Mouse (Mus musculus): ENCODE results near the gene Slc43a1.

DNA sequence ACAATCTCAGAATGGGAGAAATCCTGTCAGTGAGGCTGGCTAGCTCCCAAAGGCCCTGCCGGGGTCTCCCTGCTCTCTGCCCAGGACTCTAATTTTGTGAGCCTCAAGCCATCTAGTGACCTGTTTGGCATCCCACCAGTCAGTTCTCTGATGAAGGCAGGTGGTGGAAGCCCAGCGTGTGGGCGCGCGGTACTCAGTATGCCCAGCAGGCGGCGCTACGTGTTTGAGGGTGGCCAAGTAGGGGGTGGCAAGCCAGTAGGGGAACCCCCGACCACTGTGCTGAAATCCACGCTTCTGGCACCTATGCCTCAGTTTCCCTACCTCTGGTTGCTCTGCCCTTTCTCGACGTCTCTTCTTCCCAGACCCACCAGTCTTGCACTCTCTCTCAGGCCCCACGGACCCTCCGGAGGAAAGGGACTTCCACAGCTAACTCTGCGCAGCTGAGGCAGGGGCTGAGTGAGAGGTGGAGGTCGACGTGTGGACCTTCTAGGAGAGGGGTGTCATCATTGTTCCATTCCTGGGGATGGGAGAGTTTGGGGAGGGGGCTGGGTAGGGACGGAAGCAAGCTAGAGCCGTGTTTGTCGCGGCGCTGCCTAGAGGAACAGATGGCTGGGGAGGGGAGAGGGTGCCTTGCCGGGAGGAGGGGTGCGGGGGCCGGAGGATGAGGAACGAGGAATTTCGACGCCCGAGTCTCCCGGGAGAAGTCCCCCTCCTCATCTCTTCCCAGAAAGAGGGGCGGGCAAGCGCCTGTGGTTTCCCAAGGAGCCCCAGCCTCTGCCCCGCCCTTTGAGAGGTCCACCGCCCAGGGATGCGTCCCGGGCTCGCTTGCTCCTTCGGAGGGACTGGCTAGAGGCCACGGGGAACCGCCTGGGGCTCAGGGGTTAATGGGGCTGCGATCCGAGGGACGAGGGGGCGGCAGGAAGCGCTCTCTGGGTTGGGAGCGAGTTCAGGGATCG, 27.2 kb downstream of the Slc43a1 start:
- no peak for TF ChIP-seq POLR2A (IDR thresholded peaks at IDR 0.05; ENCODE audit: extremely low read depth, insufficient read depth, low read length)
- TF ChIP-seq CTCF (IDR thresholded peaks at IDR 0.05; ENCODE audit: low read depth, low read length), result peak; percentile 79
